Mouse (Mus musculus) bone marrow, adult 2 months (tissue): ENCODE data around the gene Fam151a.
"Not testable (repeated sequence)": the region's sequence is repeated elsewhere in the genome, so short reads cannot be mapped to it uniquely, and the experiment has no call there.

ENCODE experiments used
- CTCF ChIP-seq: fragments of 200-500 bp; IDR thresholded peaks from 2 replicates; pipeline ENCODE4 v1.5.1; 2011; ENCODE audit warnings: low read length, control low read depth; ENCODE audit not compliant: control insufficient read depth, insufficient read depth
- POLR2A ChIP-seq: fragments of 200-500 bp; IDR thresholded peaks from 2 replicates; pipeline ENCODE4 v1.6.1; 2011; ENCODE audit warnings: low read depth, mild to moderate bottlenecking, control low read depth, low read length, borderline replicate concordance; ENCODE audit not compliant: control insufficient read depth

DNA sequence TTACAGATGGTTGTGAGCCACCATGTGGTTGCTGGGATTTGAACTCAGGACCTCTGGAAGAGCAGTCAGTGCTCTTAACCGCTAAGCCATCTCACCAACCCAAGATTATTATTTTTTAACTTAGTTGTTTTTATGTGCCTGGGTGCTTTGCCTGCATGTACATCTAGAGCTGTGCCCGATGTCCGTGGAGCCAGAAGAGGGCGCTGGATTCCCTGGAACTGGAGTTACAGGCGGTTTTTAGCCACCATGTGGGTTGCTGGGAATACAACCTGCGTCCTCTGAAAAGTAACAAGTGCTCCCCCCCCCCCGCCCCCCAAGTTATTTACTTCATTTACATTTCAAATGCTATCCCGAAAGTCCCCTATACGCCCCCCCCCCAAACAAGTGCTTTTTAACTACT is 60.1 kb downstream of the Fam151a start:
- TF ChIP-seq CTCF, POLR2A: not testable (repeated sequence)
